Mouse (Mus musculus) olfactory bulb, adult 2 months (tissue): Measurements from ENCODE around the gene Nipa1. TPM values are rescaled to one million over a fixed set of nuclear protein-coding genes. Genes with fewer than 3 reads are reported as not detected.

Experiments used
- H3K27ac ChIP-seq: fragments of 200-500 bp; 2 replicates; pipeline ENCODE4 v1.5.1; 2012; ENCODE audit warnings: low read depth, low read length; ENCODE audit not compliant: insufficient read depth
- H3K4me1 ChIP-seq: fragments of 200-500 bp; 2 replicates; pipeline ENCODE4 v1.6.1; 2012; ENCODE audit warnings: low read length; ENCODE audit not compliant: control insufficient read depth, insufficient read depth
- H3K4me3 ChIP-seq: fragments of 200-500 bp; 2 replicates; pipeline ENCODE4 v1.5.1; 2012; ENCODE audit warnings: mild to moderate bottlenecking, low read depth, low read length, moderate library complexity; ENCODE audit not compliant: insufficient read depth
- CTCF ChIP-seq: fragments of 200-500 bp; IDR thresholded peaks from 2 replicates; pipeline ENCODE4 v1.5.1; 2012; ENCODE audit warnings: low read depth, mild to moderate bottlenecking, low read length, moderate library complexity; ENCODE audit not compliant: insufficient read depth
- POLR2A ChIP-seq: fragments of 200-500 bp; IDR thresholded peaks from 2 replicates; pipeline ENCODE4 v1.6.1; 2012; ENCODE audit warnings: mild to moderate bottlenecking, low read depth, low read length, moderate library complexity; ENCODE audit not compliant: insufficient read depth
- WGBS: fragments of 180-500 bp; shearing (Covaris S2); methylation state at CpG from one replicate; pipeline ENCODE4 v1.1.7; 2018; 5-methylcytosine and 5-hydroxymethylcytosine counted together
- polyA plus RNA-seq: library from polyadenylated mRNA; stranded (reverse); fragments of >200 nt; gene quantifications from 2 replicates; pipeline ENCODE4 v1.2.4, GENCODE M21; 2012; ENCODE audit warnings: low replicate concordance; ENCODE audit not compliant: missing spikeins, insufficient read depth, insufficient read length

Nipa1 gene
- polyA plus RNA-seq, 1 experiment, result 95.7 TPM

DNA sequence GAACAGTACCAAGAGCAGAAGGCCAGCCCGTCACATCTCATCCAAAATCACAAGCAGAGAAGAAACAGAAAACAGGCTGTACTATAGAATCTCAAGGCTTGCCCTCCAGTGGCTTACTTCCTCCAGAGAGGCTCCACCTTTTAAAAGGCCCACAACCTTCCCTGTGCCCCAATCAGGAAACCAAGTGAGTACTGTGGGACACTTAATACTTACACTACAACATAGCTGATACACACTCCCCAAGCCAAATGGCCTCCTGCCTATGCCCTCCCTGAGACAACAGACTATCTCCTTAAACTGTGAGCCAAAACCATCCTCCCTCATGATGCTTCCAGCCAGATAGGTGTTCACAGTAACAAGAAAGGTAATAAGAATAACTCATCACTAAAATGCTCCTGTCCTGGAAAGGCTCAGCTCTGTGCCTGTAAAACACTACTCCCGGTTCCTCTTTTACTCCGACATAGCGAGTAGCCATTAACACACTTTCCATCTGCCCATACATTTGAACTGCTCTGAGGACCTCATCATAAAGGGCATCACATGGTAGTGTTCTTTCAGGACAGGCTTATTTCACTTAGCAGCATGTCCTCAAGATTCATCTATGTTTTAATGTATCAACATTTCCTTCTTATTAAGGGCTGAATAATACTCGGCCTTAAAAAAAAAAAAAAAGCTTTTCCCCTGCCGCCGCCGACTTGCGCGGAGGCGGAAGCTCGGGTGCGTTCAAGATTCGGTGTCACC lies 6.3 kb downstream of the Nipa1 start:
- 97% methylated on average over 14 of the region's 14 CpGs for WGBS
- H3K4me1 ChIP-seq, result no peaks in the 10 kb centered on the region
- TF ChIP-seq POLR2A (no peak), CTCF (no peak)
- H3K4me3 ChIP-seq, result no peak overlapping the region
- H3K27ac ChIP-seq, result no peak overlapping the region

DNA sequence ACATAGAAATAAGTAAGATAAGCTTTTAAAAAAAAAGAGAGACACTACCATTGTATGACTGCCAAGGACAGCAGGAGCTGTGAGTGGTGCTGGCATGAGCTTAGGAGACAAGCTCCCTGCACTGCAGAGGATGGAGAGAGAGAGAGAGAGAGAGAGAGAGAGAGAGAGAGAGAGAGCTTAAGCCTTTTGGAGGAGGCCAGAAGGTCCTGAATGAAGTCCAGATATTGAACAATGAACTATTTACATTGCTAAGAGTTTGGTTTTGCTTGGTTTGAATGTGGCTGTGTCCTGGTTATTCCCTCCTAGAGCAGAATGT lies 8.8 kb downstream of the Nipa1 start:
- H3K4me1 ChIP-seq, result no peaks in the 10 kb centered on the region
- no peak for TF ChIP-seq POLR2A
- no peak for TF ChIP-seq CTCF
- H3K27ac ChIP-seq, result no peak overlapping the region
- no peak overlapping the region for H3K4me3 ChIP-seq

DNA sequence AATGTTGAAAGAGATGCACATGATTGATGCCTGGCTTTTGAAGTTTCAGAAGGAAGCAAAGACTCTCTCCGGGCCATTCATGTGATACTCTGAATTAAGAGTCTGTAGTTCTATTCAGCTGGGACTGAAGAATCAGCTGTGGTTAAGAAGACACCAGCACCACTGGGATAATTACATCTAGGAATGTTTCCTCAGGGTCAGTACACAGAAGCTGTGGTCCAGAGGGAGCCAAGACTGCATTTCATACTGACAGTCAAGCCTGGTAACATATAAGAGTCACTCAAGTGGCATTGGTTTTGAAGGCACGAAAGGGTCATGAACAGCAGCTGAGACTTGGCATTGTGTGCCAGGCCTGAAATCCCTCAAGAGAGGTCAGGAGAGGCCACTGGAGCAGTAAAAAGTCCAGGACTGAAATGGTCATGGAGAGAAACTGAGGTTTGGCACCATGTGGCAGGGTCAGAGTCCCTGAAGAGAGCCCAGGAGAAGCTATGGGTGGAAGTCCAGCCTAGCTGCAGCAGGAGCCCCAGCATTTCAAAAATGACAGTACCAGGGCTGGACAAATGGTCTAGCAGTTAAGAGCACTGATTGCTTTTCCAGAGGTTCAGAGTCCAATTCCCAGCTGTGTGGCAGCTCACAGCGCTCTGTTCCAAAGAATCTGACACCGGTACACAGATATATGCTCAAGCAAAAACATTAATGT lies 9.3 kb downstream of the Nipa1 start:
- Histone ChIP-seq H3K27ac (no peak overlapping the region), H3K4me3 (no peak overlapping the region), H3K4me1 (no peaks in the 10 kb centered on the region)
- TF ChIP-seq POLR2A (no peak), CTCF (no peak)
- WGBS, result 77% methylated on average over 4 of the region's 4 CpGs

- Histone ChIP-seq H3K4me1 (peaks cover 6% of the 10 kb centered on the region), H3K27ac (no peak overlapping the region), H3K4me3 (no peak overlapping the region)
- WGBS, result 15% methylated on average over 4 of the region's 4 CpGs
- no peak for TF ChIP-seq POLR2A
- no peak for TF ChIP-seq CTCF
Observed at GRCm38 (mm10) chr7:55998997-55999396, 20.8 kb downstream of the Nipa1 start.

GRCm38 (mm10) chr7:55995013-55995412 lies 24.7 kb downstream of the Nipa1 start:
- TF ChIP-seq CTCF (no peak), POLR2A (no peak)
- Histone ChIP-seq H3K4me1 (peaks cover 6% of the 10 kb centered on the region), H3K27ac (no peak overlapping the region; the same call in 1 of the 2 replicates), H3K4me3 (no peak overlapping the region)
- WGBS, result 19% methylated on average over 4 of the region's 4 CpGs

DNA sequence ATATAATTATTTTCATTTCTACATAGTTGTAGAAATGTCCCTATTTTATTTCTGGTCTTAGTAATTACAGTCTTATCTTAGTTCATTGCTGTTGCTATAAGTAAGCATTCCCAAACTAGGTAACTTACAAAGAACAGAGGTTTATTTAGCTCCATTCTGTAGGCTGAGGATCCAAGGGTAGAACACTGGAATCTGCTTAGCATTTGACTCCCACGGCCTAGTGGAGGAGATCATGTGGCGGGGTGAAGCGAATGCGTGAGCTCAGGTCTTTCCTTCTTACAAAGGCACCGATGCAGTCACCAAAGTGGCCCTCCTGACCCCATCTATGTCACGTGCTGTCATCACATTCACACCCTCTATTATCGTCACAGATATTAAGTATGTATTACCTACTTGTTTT lies 27.9 kb downstream of the Nipa1 start:
- Histone ChIP-seq H3K4me3 (no peak overlapping the region), H3K27ac (no peak overlapping the region), H3K4me1 (peaks cover 3% of the 10 kb centered on the region; the same call in 1 of the 2 replicates)
- TF ChIP-seq POLR2A (no peak), CTCF (no peak)
- WGBS, result 64% methylated on average over 7 of the region's 7 CpGs

GRCm38 (mm10) chr7:55991129-55991528 lies 28.6 kb downstream of the Nipa1 start:
- no peak overlapping the region for H3K27ac ChIP-seq
- TF ChIP-seq CTCF (no peak), POLR2A (no peak)
- H3K4me1 ChIP-seq, result peaks cover 3% of the 10 kb centered on the region; the same call in 1 of the 2 replicates
- 94% methylated on average over 3 of the region's 3 CpGs for WGBS
- H3K4me3 ChIP-seq, result no peak overlapping the region

GRCm38 (mm10) chr7:55986526-55987214 lies 33.1 kb downstream of the Nipa1 start:
- Histone ChIP-seq H3K27ac (no peak overlapping the region), H3K4me3 (no peak overlapping the region), H3K4me1 (no peaks in the 10 kb centered on the region)
- WGBS, result 25% methylated on average over 13 of the region's 13 CpGs
- no peak for TF ChIP-seq POLR2A
- TF ChIP-seq CTCF, result peak; percentile 50

DNA sequence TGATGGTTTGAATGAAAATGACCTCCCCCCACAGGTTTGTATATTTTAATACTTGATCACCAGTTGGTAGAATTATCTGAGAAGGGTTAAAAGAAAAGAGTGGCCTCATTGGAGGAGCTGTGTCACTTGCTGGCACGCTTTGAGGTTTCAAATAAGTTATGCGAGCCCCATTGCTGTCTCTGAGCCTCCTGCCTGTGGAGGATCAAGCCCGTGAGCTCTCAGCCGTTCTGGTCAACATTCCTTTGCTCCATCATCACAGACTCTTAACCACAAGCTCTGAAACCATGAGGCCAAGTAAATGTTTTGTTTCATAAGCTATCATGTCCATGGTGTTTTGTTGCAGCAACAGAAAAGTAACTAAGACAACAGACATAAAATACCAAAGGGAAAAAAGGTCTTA lies 35.0 kb downstream of the Nipa1 start:
- TF ChIP-seq CTCF, result no peak
- TF ChIP-seq POLR2A, result no peak
- WGBS, result 61% methylated on average over 4 of the region's 4 CpGs
- Histone ChIP-seq H3K4me1 (no peaks in the 10 kb centered on the region), H3K4me3 (no peak overlapping the region), H3K27ac (no peak overlapping the region)
